ENCODE assay signal across 8 mouse cellular contexts in the genomic region with DNA sequence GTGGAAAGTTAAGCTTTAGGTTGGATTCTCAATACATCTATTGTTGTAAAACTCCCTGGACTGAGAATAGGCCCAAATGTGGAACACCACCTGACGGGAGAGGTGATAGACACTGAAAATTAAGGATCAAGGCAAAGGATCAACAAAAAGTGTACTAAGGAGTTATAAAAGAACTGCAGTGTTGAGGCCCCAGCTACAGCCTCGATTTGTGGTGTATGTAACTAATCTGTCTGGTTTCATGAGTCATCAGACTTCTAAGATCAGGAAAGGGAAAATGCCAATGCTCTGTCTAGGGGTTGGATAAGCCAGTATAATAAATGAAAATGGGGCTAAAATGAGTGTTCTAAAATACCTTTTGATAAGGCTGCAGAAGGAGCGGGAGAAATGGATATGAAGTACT. TPM values are rescaled to one million over a fixed set of nuclear protein-coding genes. Genes with fewer than 3 reads are reported as not detected.
A peak's percentile ranks its signal among the peaks of the same experiment; 100 is the strongest.
DNase-seq lines count a peak whose midpoint lies in the region; ATAC-seq and TF ChIP-seq lines count a peak whose summit lies in the region.

No protein-coding gene starts in this region.

- intact Hi-C loops in left cerebral cortex, postnatal 10 days (cut with DNase I): no loop called here

- no peak for TF ChIP-seq CTCF in cerebellum, adult 2 months (IDR thresholded peaks at IDR 0.05; ENCODE audit: borderline replicate concordance, insufficient read depth, low read depth, low read length)

- H3K4me2 ChIP-seq in kidney, embryonic 14.5 days (replicated peaks; ENCODE audit: low read depth, low read length): peak overlapping the region; percentile 75
- H3K4me2 ChIP-seq in midbrain, embryonic 14.5 days (ENCODE audit: low read length): peak overlapping the region; percentile 91

- peaks cover 23% of the 10 kb centered on the region for H3K4me1 ChIP-seq in kidney, embryonic 14.5 days (ENCODE audit: control insufficient read depth, insufficient read depth, low read length)
- H3K4me1 ChIP-seq in hindbrain, embryonic 10.5 days (replicated peaks): peaks cover 48% of the 10 kb centered on the region
- peaks cover 34% of the 10 kb centered on the region for H3K4me1 ChIP-seq in midbrain, embryonic 14.5 days (ENCODE audit: control insufficient read depth, insufficient read depth, low read length)
- no peaks in the 10 kb centered on the region; the same call in 1 of the 2 replicates for H3K4me1 ChIP-seq in cerebellum, adult 2 months (ENCODE audit: control insufficient read depth, insufficient read depth, low read length)

- no peak for ATAC-seq in kidney, embryonic 14.5 days (ENCODE audit: low FRiP score, low TSS enrichment)
- no peak for ATAC-seq in midbrain, embryonic 14.5 days (ENCODE audit: low FRiP score, low TSS enrichment)

- peak overlapping the region; percentile 100 for H3K9ac ChIP-seq in kidney, embryonic 14.5 days (ENCODE audit: low read depth, low read length)
- peak overlapping the region; percentile 68 for H3K9ac ChIP-seq in midbrain, embryonic 14.5 days (replicated peaks; ENCODE audit: low read length)

- peak overlapping the region; percentile 95 for H3K4me3 ChIP-seq in kidney, embryonic 14.5 days (ENCODE audit: low read length)
- H3K4me3 ChIP-seq in hindbrain, embryonic 10.5 days: peak overlapping the region; percentile 97
- H3K4me3 ChIP-seq in midbrain, embryonic 14.5 days (replicated peaks; ENCODE audit: low read depth, low read length): peak overlapping the region; percentile 93
- no peak overlapping the region for H3K4me3 ChIP-seq in cerebellum, adult 2 months (replicated peaks; ENCODE audit: insufficient read depth, low read depth, low read length)

- H3K9me3 ChIP-seq in kidney, embryonic 14.5 days (ENCODE audit: control insufficient read depth, low read length): no peaks in the 10 kb centered on the region
- no peaks in the 10 kb centered on the region for H3K9me3 ChIP-seq in hindbrain, embryonic 10.5 days
- no peaks in the 10 kb centered on the region for H3K9me3 ChIP-seq in midbrain, embryonic 14.5 days (ENCODE audit: control insufficient read depth, low read length)

- H3K27me3 ChIP-seq in kidney, embryonic 14.5 days (ENCODE audit: control insufficient read depth, insufficient read depth, low read length): no peaks in the 10 kb centered on the region
- H3K27me3 ChIP-seq in hindbrain, embryonic 10.5 days (ENCODE audit: insufficient read depth, poor library complexity, severe bottlenecking): no peaks in the 10 kb centered on the region
- H3K27me3 ChIP-seq in midbrain, embryonic 14.5 days (ENCODE audit: control insufficient read depth, insufficient read depth, low read length): no peaks in the 10 kb centered on the region
- no peaks in the 10 kb centered on the region for H3K27me3 ChIP-seq in cerebellum, adult 2 months (ENCODE audit: control insufficient read depth, insufficient read depth, low read length)

- 29% methylated on average over 3 of the region's 3 CpGs for WGBS in kidney, embryonic 14.5 days
- WGBS in hindbrain, embryonic 10.5 days: 46% methylated on average over 3 of the region's 3 CpGs
- 23% methylated on average over 3 of the region's 3 CpGs for WGBS in midbrain, embryonic 14.5 days
- 21% methylated on average over 3 of the region's 3 CpGs for WGBS in cerebellum, adult 2 months

- no peak for TF ChIP-seq POLR2A in cerebellum, adult 2 months (IDR thresholded peaks at IDR 0.05; ENCODE audit: borderline replicate concordance, insufficient read depth, low read length)

- peak overlapping the region; percentile 100 for H3K27ac ChIP-seq in kidney, embryonic 14.5 days (ENCODE audit: low read depth, low read length)
- H3K27ac ChIP-seq in hindbrain, embryonic 10.5 days: peak overlapping the region; percentile 100
- H3K27ac ChIP-seq in midbrain, embryonic 14.5 days (replicated peaks; ENCODE audit: low read depth, low read length): no peak overlapping the region; the same call in 1 of the 2 replicates
- no peak overlapping the region for H3K27ac ChIP-seq in cerebellum, adult 2 months (ENCODE audit: insufficient read depth, low read length)

- DNase-seq in kidney, postnatal 10 days: no peak
- DNase-seq in Muller cell, postnatal 12 days (ENCODE audit: inconsistent ontology term): peak; percentile 41
- no peak for DNase-seq in hindbrain, embryonic 10.5 days (ENCODE audit: low spot score)
- DNase-seq in midbrain, embryonic 14.5 days: no peak
- no peak for DNase-seq in right cerebral cortex, adult 2 months (ENCODE audit: low spot score in 2 of 2)
- DNase-seq in cerebellum, adult 2 months: no peak
- no peak for DNase-seq in left cerebral cortex, postnatal 10 days (ENCODE audit: extremely low spot score in 1 of 2, low spot score in 2 of 2)

- peaks cover 6% of the 10 kb centered on the region; the same call in 1 of the 2 replicates for H3K36me3 ChIP-seq in kidney, embryonic 14.5 days (ENCODE audit: control insufficient read depth, insufficient read depth, low read length)
- H3K36me3 ChIP-seq in hindbrain, embryonic 10.5 days: peaks cover 23% of the 10 kb centered on the region
- 0 out of 2 replicates have a peak, but pooled peaks cover under 1% of the 10 kb centered on the region for H3K36me3 ChIP-seq in midbrain, embryonic 14.5 days (ENCODE audit: control insufficient read depth, insufficient read depth, low read length)

RNA-seq across cellular contexts. Expression of a gene that starts 1.9 kb away (rescaled TPM):
- polyA plus RNA-seq in kidney, embryonic 14.5 days (2014; fragmentation: Nextera tagmentation; extraction: Ambion mirVana): 88.6 and 107 TPM in 2 replicates
- 71.2 and 82.4 TPM in 2 replicates for polyA plus RNA-seq in hindbrain, embryonic 10.5 days (2016; fragmentation: Nextera tagmentation; extraction: Ambion mirVana)
- polyA plus RNA-seq in midbrain, embryonic 14.5 days (2014; fragmentation: Nextera tagmentation; extraction: Ambion mirVana): 57.0 and 57.9 TPM in 2 replicates
- polyA plus RNA-seq in cerebellum, adult 2 months (2012; rRNA removed): 58.9 and 64.2 TPM in 2 replicates
- 100 to 1,000 TPM; 133 to 135 TPM for total RNA-seq in left cerebral cortex, postnatal 10 days (2021)

RNA-seq across cellular contexts. Expression of a gene that starts 29.2 kb away (rescaled TPM):
- 50.8 and 56.9 TPM in 2 replicates for polyA plus RNA-seq in kidney, embryonic 14.5 days (2014; fragmentation: Nextera tagmentation; extraction: Ambion mirVana)
- polyA plus RNA-seq in hindbrain, embryonic 10.5 days (2016; fragmentation: Nextera tagmentation; extraction: Ambion mirVana): 61.0 and 66.1 TPM in 2 replicates
- 48.3 and 50.0 TPM in 2 replicates for polyA plus RNA-seq in midbrain, embryonic 14.5 days (2014; fragmentation: Nextera tagmentation; extraction: Ambion mirVana)
- 20.8 and 21.8 TPM in 2 replicates for polyA plus RNA-seq in cerebellum, adult 2 months (2012; rRNA removed)
- 10 to 100 TPM; 30.8 to 31.7 TPM for total RNA-seq in left cerebral cortex, postnatal 10 days (2021)

Comparison
In these comparisons a context has a peak if more than half of its experiments do, and no peak if none do; other contexts are left out.
1. H3K27ac ChIP-seq: peak in kidney, embryonic 14.5 days (single experiment) and hindbrain, embryonic 10.5 days (single experiment); none in midbrain, embryonic 14.5 days (single experiment) and cerebellum, adult 2 months (single experiment).